Mouse (Mus musculus): ENCODE measurements around the gene Psd4.

DNA sequence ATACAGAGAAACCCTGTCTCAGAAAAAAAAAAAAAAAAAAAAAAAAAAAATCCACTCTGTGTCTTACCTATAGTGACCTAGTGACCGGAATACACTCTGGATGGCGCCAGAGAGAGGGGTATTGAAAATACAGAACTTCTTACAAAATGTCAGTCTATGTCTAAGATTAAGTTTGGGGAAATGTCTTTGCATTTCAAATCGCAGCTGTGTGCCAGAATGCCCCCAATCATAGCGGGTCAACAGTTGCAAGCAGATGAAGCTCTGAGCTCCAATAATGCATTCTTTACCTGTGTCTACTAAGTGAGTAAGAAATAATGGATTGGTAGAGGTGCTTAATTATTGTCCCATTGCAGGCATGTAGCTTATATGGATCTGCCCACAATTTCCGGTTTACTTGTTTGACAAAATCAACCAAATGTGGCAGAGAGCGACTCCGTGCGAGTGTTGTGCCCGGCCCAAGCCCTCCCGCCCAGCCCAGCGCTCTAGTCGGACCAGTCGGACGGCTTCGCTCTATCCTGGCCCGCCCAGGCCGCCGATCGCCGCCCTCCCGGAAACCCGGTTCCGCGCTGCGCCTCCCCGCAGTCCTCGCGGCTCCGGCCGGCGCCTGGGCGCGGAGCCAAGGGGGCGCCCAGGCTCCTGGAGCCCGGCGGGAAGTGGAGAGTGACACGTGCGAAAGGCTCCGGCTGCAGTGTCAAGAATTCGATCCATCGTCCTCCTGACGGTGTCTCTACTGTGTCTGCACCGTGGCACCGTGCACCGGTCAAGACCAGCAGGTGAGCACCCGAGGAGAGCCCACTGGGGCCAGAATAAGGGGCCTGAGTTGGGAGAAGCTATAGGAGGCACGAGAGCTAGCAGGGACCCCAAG is at the start of gene Psd4:
- peak; percentile 43 for TF ChIP-seq CTCF (IDR thresholded peaks at IDR 0.05; ENCODE audit: low read depth)
- no peak for TF ChIP-seq EP300 (optimal IDR thresholded peaks at IDR 0.05)

Data from stomach, postnatal 0 days (tissue).